Mouse (Mus musculus) adrenal gland, postnatal 10 days (tissue): ENCODE data around the gene Cxcr4. TPM values are rescaled to one million over a fixed set of nuclear protein-coding genes. Genes with fewer than 3 reads are reported as not detected.

Experiments
- DNase-seq: peaks from one replicate; pipeline ENCODE4 v3.0.0; 2021; ENCODE audit warnings: mixed read lengths
- total RNA-seq, 2 experiments: library from RNA; stranded (reverse); gene quantifications; 2 replicates each; pipeline ENCODE4 v1.2.3; 2021

The Cxcr4 gene
- total RNA-seq, 2 experiments from 2014 or later = 39.8 to 49.6 TPM

GRCm38 (mm10) chr1:128569992-128570648 lies 22.0 kb downstream of the Cxcr4 start:
- no peak for DNase-seq

GRCm38 (mm10) chr1:128567224-128568197 lies 24.6 kb downstream of the Cxcr4 start:
- DNase-seq = no peak

- no peak for DNase-seq
Measured at GRCm38 (mm10) chr1:128563905-128564304, 28.2 kb downstream of the Cxcr4 start.

GRCm38 (mm10) chr1:128561325-128561874 lies 30.7 kb downstream of the Cxcr4 start:
- DNase-seq = no peak

GRCm38 (mm10) chr1:128560452-128561324 lies 31.4 kb downstream of the Cxcr4 start:
- no peak for DNase-seq

GRCm38 (mm10) chr1:128557953-128558352 lies 34.1 kb downstream of the Cxcr4 start:
- peak; percentile 8 for DNase-seq

- no peak for DNase-seq
Measured at GRCm38 (mm10) chr1:128552545-128552944, 39.5 kb downstream of the Cxcr4 start.

GRCm38 (mm10) chr1:128551743-128552397 lies 40.2 kb downstream of the Cxcr4 start:
- DNase-seq = peak; percentile 10

GRCm38 (mm10) chr1:128549442-128549841 lies 42.7 kb downstream of the Cxcr4 start:
- no peak for DNase-seq

- no peak for DNase-seq
Measured at GRCm38 (mm10) chr1:128549007-128549406, 43.1 kb downstream of the Cxcr4 start.

- DNase-seq = no peak
Measured at GRCm38 (mm10) chr1:128548220-128548998, 43.7 kb downstream of the Cxcr4 start.

GRCm38 (mm10) chr1:128545672-128546071 lies 46.4 kb downstream of the Cxcr4 start:
- DNase-seq = no peak

GRCm38 (mm10) chr1:128543137-128543536 lies 49.0 kb downstream of the Cxcr4 start:
- DNase-seq = no peak

GRCm38 (mm10) chr1:128542555-128542954 lies 49.5 kb downstream of the Cxcr4 start:
- DNase-seq = no peak

- DNase-seq = no peak
Measured at GRCm38 (mm10) chr1:128540213-128540612, 51.9 kb downstream of the Cxcr4 start.

- DNase-seq = no peak
Measured at GRCm38 (mm10) chr1:128539555-128539954, 52.5 kb downstream of the Cxcr4 start.
